Mouse (Mus musculus): Measurements from ENCODE around the gene Dis3l2.

Gene Dis3l2

DNA sequence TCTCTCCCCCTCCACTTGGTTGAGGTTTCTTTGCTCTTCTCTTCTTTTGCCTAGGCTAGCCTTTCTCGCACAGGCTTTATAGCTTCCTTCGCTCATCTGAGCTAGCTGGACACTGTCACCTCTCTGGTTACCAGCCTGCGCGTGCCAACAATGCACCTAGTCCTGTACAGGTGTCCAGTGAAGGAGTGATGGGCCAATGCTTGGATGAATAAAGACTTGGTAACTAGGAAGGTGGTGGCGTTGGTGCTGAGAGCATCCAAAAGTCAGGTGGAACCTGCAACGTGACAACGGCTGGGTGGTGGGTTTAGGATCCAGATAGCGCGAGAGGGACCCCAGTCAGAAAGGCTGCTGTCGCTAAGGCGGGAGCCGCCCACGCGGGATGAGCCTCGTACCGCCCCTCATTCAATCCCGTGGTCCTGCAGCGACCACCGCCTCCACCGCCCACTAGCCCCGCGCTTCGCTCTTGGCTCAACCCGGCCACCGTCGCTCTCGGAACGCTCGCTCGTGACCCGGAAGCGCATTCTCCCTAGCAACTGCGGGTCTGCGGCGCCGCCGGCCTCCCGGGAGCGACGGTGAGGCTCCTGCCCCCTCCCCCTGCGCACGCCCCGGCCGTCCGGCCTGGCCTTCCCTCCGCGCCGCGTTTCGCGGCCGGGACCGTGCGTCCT is at the start of gene Dis3l2:
Gene Dis3l2, plus strand, starts transcription at position 509 of the 665 bp plus-strand sequence.
- POLR2A ChIA-PET = interaction anchor here in 2 of 4 experiments (0.8 to 2.0 kb wide), 11 partner anchors 9 to 177 kb away, joined by 3 to 7 read pairs (median 3); partner anchors contain the start of gene Ptma (in 1 of the 2)
- CTCF ChIA-PET = interaction anchor here in 1 of 4 experiments (1.7 kb wide), 1 partner anchor 34 kb away, joined by 4 read pairs; no protein-coding TSS in a partner anchor

DNA sequence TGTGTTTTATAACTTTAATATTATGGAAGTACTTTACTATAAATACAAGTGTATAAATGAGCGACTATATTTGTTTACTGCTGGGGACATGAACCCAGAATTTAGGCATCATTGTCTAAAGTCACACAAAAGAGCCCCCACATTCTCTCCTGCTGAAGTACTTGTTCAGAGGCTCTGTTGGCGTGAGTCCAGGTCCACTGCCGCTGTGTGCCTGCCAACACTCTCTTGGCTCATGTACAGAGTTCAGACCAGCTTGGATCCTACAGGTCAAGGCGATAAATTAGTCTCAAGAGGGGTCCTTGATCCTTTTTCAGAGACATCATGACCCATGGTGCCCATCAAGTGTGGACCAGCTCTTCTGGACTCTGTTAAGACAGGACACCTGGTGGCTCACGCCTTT is 46.5 kb upstream of the Dis3l2 start:
- ChIA-PET POLR2A (no interaction called here), CTCF (no interaction called here)

DNA sequence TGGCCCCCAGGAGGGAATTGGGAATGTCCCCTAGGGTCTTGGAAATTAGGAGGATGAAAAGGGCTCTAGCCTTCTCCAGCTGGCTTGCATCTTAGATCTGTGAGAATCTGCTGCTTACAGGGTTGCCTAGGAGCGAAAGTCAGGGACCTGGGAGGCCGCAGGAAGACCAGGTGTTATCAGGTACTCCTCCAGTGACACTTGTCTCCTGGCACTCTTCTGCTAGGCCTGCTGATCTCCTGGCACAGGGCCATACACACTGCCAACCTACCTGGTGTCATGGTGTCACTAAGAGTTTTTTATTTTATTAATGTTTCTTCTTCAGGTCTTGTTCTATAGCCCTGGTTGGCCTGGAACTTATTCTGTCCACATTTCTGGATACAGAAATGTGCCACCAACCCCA is 38.5 kb upstream of the Dis3l2 start:
- CTCF ChIA-PET = interaction anchor here in 1 of 4 experiments (1.2 kb wide), 1 partner anchor 15 kb away, joined by 4 read pairs; no protein-coding TSS in a partner anchor
- POLR2A ChIA-PET = interaction anchor here in 1 of 4 experiments (0.6 to 0.7 kb wide), 2 partner anchors 19 to 492 kb away, joined by 4 read pairs; no protein-coding TSS in a partner anchor

- ChIA-PET CTCF (interaction anchor here (0.5 to 2.1 kb wide), 55 partner anchors 8 to 1296 kb away, joined by 3 to 20 read pairs (median 4); partner anchors contain the start of gene Dis3l2 (in 1 of the 4)), POLR2A (interaction anchor here in 3 of 4 experiments (0.8 to 1.5 kb wide), 26 partner anchors 9 to 518 kb away, joined by 3 to 7 read pairs (median 4); no protein-coding TSS in a partner anchor)
Measured at GRCm38 (mm10) chr1:86669552-86670273, 33.9 kb upstream of the Dis3l2 start.

DNA sequence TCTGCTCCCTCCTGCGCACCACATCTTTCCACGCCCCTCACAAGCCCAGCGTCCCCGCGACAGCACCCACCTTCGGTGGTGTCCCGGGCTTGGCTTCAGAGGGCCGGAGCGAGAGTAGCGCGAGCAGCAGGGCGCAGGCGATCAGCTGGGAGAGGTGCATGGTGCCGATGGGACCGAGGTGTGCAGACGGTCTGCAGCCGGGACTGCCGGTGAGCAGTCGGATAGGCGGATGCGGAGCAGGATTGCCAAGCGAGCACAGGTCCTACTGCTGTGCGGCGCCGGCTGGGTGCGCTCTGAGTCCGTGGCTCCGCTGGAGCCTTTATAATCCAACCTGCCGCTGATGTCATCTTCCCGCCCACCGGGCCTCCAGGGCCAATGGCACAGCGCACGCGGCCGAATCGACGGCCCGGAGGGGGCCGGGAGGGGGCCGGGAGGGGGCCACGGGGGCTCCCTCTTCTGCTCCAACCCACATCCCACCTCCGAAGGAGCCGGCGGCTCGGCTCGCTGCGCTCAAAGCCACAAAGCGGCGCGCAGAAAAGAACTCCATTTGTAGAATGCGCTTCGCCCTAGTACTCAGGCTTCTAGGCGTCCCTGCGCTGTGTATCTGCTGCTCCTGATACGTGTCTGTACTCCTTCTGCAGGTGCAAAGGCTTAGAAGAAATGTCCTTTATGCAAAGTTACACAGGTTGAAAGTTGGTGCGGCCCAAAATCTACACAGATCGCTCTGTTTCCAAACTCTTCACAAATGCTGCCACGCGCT is 33.1 kb upstream of the Dis3l2 start, which contains the start of gene Nppc:
Gene Nppc, minus strand, starts transcription at position 293 of the 760 bp plus-strand sequence.
- POLR2A ChIA-PET = interaction anchor here in 2 of 4 experiments (1.0 to 1.5 kb wide), 15 partner anchors 8 to 244 kb away, joined by 3 to 7 read pairs (median 4); no protein-coding TSS in a partner anchor

DNA sequence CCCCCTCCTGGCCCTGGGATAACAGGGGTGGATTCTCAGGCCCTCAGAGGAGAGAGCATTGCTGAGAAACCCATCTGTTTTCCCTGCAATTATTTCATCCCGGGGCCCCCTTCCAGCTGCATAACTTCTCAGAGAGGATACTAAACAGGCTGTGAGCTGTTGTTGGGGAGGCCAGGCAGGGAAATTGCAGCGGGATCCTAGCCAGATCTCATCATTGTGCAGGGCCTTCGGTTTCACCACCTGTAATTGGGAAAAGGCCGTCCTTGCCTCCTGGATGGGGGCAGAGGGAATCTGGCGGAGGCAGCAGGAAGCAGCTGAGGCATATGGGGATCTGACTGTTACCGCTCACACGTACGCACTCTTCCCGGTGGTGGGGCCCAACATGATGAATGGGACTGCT is 29.2 kb upstream of the Dis3l2 start:
- CTCF ChIA-PET = interaction anchor here (0.5 to 1.4 kb wide), 6 partner anchors 25 to 1291 kb away, joined by 3 to 5 read pairs (median 4); no protein-coding TSS in a partner anchor
- POLR2A ChIA-PET = interaction anchor here in 1 of 4 experiments (0.6 to 1.2 kb wide), 2 partner anchors 28 to 66 kb away, joined by 3 read pairs; no protein-coding TSS in a partner anchor

More for the DNA sequence above, 33.1 kb upstream of the Dis3l2 start, which contains the start of gene Nppc:
- CTCF ChIA-PET = interaction anchor here (0.7 to 2.1 kb wide), 20 partner anchors 7 to 516 kb away, joined by 3 to 20 read pairs (median 5); no protein-coding TSS in a partner anchor

GRCm38 (mm10) chr1:86675126-86675525 is 28.5 kb upstream of the Dis3l2 start:
- POLR2A ChIA-PET = interaction anchor here in 1 of 4 experiments (0.6 to 1.2 kb wide), 2 partner anchors 28 to 67 kb away, joined by 3 read pairs; no protein-coding TSS in a partner anchor

DNA sequence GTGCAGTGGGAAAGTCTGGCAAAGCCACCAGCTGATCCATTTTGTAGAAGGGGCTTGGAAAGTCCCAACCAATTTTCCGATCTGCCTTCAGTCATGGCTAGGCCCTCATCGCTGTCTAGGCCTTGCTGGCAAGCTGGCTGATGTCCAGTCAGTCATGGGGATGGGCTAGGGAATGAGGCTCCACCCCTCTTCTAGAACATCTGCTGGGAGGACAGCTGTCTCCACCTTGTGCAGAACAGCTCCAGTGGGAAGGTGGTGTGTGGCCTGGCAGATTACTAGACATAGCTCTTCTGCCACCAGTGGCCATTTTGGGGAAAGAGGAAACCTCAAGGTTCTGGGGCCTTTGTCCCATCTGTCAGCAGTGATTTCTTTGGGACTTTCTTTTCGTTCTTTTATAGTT is 26.0 kb upstream of the Dis3l2 start:
- CTCF ChIA-PET = interaction anchor here in 2 of 4 experiments (0.6 to 1.0 kb wide), 2 partner anchors 8 to 16 kb away, joined by 3 to 5 read pairs; no protein-coding TSS in a partner anchor
- POLR2A ChIA-PET = interaction anchor here in 2 of 4 experiments (0.9 to 1.8 kb wide), 3 partner anchors 8 to 151 kb away, joined by 3 to 5 read pairs (median 3); partner anchors contain the start of genes Dis3l2 (in 1 of the 2) and Ptma (in 1 of the 2)

More at GRCm38 (mm10) chr1:86675126-86675525, 28.5 kb upstream of the Dis3l2 start:
- CTCF ChIA-PET = interaction anchor here in 3 of 4 experiments (0.6 to 1.4 kb wide), 4 partner anchors 14 to 57 kb away, joined by 3 to 5 read pairs (median 4); no protein-coding TSS in a partner anchor

DNA sequence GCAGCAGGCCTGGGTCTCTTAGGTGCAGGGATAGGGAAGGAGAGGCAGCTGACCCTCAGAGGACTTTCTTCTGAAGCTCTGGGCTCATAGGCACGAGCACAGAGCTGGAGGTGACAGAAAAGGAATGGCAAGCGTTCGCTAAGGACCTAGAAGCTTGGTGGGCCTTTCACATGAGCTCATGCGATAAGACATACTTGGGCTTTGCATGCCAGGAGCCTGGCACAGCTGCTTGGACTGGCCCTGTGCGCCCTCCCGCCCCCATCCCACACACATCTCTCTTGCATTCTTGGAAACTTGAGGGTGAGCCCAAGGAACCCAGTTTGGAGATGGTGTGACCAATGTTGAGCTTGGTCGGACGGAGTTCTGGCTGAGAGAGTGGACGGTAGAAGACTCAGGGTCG is 24.9 kb upstream of the Dis3l2 start:
- ChIA-PET CTCF (interaction anchor here in 1 of 4 experiments (0.5 kb wide), 1 partner anchor 291 kb away, joined by 4 read pairs; no protein-coding TSS in a partner anchor), POLR2A (interaction anchor here in 1 of 4 experiments (0.9 to 1.8 kb wide), 3 partner anchors 9 to 15 kb away, joined by 3 to 5 read pairs (median 5); no protein-coding TSS in a partner anchor)

GRCm38 (mm10) chr1:86687236-86687635 is 16.4 kb upstream of the Dis3l2 start:
- CTCF ChIA-PET = interaction anchor here in 1 of 4 experiments (0.6 kb wide), 1 partner anchor 61 kb away, joined by 3 read pairs; no protein-coding TSS in a partner anchor
- POLR2A ChIA-PET = interaction anchor here in 2 of 4 experiments (0.5 to 0.6 kb wide), 2 partner anchors 110 to 203 kb away, joined by 3 read pairs; no protein-coding TSS in a partner anchor

GRCm38 (mm10) chr1:86691027-86691426 is 12.6 kb upstream of the Dis3l2 start:
- POLR2A ChIA-PET = interaction anchor here in 1 of 4 experiments (0.6 kb wide), 1 partner anchor 84 kb away, joined by 4 read pairs; no protein-coding TSS in a partner anchor

DNA sequence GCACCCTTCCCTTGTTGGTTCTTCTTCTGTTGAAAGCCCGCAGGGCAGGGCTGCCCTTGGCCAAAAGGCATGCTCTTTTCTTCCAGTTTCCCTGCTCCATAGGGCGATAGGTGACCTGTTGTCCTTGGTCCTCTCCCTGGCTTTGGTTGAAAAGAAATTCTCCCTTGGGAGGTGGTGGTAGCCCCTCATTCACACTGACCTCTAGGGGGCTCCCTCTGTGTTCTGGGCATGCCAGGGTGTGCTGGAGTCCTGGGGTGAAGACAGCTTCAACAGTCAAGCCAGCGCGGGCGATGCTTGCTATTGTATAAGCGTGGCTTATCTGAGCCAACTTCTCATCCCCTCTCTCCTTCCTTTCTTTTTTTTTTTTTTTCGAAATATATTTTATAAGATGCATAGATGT is 6.7 kb upstream of the Dis3l2 start:
- ChIA-PET POLR2A (interaction anchor here in 2 of 4 experiments (0.6 to 0.7 kb wide), 3 partner anchors 338 to 878 kb away, joined by 3 read pairs; no protein-coding TSS in a partner anchor), CTCF (interaction anchor here (0.6 to 4.7 kb wide), 18 partner anchors 15 to 357 kb away, joined by 3 to 22 read pairs (median 3); partner anchors contain the start of gene Nppc (in 1 of the 4))

More at GRCm38 (mm10) chr1:86691027-86691426, 12.6 kb upstream of the Dis3l2 start:
- CTCF ChIA-PET = no interaction called here

DNA sequence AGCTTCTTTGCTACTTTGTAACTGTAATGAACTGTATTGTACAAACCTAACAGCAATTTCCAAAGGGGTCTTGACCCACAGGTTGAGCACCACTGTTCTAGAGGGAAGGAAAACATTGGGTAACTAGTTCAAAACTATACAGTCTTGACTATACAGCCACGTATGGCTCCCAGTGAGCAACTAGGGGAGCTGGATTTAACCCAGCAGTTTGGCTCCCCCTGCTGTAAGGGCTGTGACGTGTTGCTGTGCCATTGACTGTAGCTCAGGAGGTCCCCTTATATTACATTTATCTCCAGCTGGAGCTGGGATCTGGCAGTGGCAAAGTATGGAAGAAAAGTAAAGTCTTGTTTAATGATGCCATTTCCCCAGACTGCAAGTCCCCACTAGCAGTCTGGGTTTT is 4.9 kb upstream of the Dis3l2 start:
- POLR2A ChIA-PET = interaction anchor here in 3 of 4 experiments (0.7 to 2.0 kb wide), 4 partner anchors 29 to 412 kb away, joined by 3 to 6 read pairs (median 3); no protein-coding TSS in a partner anchor

DNA sequence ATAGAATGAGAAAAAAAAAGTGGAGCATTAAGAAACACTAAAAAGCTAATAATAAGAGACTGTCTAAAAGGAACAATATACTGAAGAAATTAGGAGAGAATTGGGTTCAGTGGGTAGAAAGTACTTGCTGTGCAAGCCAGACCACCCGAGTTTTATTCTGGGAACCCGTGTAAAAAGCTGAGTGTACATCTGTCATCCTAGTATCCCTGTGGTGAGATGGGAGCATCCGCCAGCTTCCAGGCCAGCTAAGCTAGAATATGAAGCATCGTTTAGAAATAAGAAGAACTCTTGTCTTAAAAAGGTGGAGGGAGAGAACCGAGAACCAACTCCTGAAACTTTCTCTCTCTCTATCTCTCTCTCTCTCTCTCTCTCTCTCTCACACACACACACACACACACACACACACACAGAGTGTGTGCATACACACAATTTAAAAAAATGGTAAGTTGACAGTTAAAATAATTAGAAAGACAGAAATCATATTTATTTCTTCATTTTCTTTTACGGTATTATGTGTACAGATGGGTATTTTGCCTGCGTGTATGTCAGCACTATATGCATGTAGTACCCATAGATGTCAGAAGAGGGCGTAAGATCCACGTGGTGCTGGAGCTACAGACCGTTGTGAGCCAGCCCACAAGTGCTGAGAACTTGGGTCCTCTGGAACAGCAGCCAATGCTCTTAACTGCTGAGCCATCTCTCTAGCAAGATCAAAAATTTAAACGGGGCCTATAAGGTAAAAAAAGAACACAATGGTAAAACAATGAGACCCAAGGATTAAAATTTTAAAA is 4.1 kb upstream of the Dis3l2 start:
- ChIA-PET POLR2A (interaction anchor here in 3 of 4 experiments (0.6 to 2.0 kb wide), 6 partner anchors 11 to 412 kb away, joined by 3 to 6 read pairs (median 4); no protein-coding TSS in a partner anchor), CTCF (interaction anchor here (0.6 to 4.7 kb wide), 33 partner anchors 10 to 390 kb away, joined by 3 to 22 read pairs (median 4); partner anchors contain the start of genes Alppl2 (in 1 of the 4) and Nppc (in 1 of the 4))

More for the DNA sequence above, 4.9 kb upstream of the Dis3l2 start:
- CTCF ChIA-PET = interaction anchor here (0.6 to 4.7 kb wide), 28 partner anchors 9 to 391 kb away, joined by 3 to 22 read pairs (median 4); partner anchors contain the start of genes Alppl2 (in 1 of the 4) and Nppc (in 1 of the 4)

DNA sequence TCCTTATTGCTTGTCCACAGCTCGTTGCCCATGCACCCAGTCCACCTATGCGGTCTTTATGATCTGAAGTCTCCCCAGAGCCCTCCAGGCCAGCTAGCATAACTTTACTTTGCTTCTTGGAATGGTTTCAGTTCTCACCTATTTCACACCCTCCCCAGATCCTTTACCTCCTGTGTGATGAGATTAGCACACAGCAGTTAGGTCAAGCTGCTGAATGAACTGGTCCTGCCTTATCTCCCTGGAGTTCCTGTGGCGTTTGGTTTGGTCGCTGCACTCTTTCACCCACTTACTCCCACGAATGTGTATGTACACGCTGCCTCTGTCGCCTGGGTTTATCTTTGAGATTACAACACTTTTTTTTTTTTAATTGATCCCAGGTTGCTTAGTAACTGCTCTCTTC is 3.2 kb upstream of the Dis3l2 start:
- ChIA-PET CTCF (interaction anchor here in 3 of 4 experiments (0.7 to 4.7 kb wide), 9 partner anchors 29 to 360 kb away, joined by 3 to 22 read pairs (median 7); partner anchors contain the start of gene Nppc (in 1 of the 3)), POLR2A (interaction anchor here in 2 of 4 experiments (0.6 to 1.4 kb wide), 4 partner anchors 11 to 335 kb away, joined by 3 to 4 read pairs (median 3); no protein-coding TSS in a partner anchor)

- CTCF ChIA-PET = no interaction called here
Measured at GRCm38 (mm10) chr1:86703965-86704326, 338 bp downstream of the Dis3l2 start.

More at GRCm38 (mm10) chr1:86703965-86704326, 338 bp downstream of the Dis3l2 start:
- POLR2A ChIA-PET = interaction anchor here in 2 of 4 experiments (1.1 to 1.4 kb wide), 4 partner anchors 8 to 58 kb away, joined by 3 to 4 read pairs (median 3); no protein-coding TSS in a partner anchor
